Mouse (Mus musculus) C2C12 (cell line): ENCODE results near the gene Itgb2. TPM values are rescaled to one million over a fixed set of nuclear protein-coding genes. Genes with fewer than 3 reads are reported as not detected.

Experiments
- H3K27me3 ChIP-seq: one replicate; pipeline ENCODE4 v1.6.1; 2011; ENCODE audit not compliant: control insufficient read depth, insufficient read depth, insufficient read length
- H3K36me3 ChIP-seq: one replicate; pipeline ENCODE4 v1.6.1; 2011; ENCODE audit not compliant: control insufficient read depth, insufficient read depth
- H3K4me3 ChIP-seq: one replicate; pipeline ENCODE4 v1.5.1; 2011; ENCODE audit warnings: mild to moderate bottlenecking, control low read depth; ENCODE audit not compliant: poor library complexity, insufficient read depth, severe bottlenecking
- H3K79me2 ChIP-seq: one replicate; pipeline ENCODE4 v1.6.1; 2011; ENCODE audit not compliant: control insufficient read depth, insufficient read depth
- H3K79me3 ChIP-seq: one replicate; pipeline ENCODE4 v1.6.1; 2011; ENCODE audit warnings: low read depth, control low read depth
- H3ac ChIP-seq: one replicate; pipeline ENCODE3; 2011; ENCODE audit warnings: low read depth; ENCODE audit not compliant: control insufficient read depth, insufficient read length
- CEBPB ChIP-seq: IDR thresholded peaks from one replicate; pipeline ENCODE4 v1.6.1; 2011; ENCODE audit warnings: low read depth, mild to moderate bottlenecking, control low read depth, moderate library complexity
- CTCF ChIP-seq: IDR thresholded peaks from one replicate; pipeline ENCODE4 v1.5.1; 2011; ENCODE audit not compliant: control insufficient read depth, insufficient read depth, insufficient read length
- FOSL1 ChIP-seq: IDR thresholded peaks from one replicate; pipeline ENCODE4 v1.8.0; 2011; ENCODE audit warnings: mild to moderate bottlenecking, low read length; ENCODE audit not compliant: poor library complexity, insufficient read depth, severe bottlenecking
- MAX ChIP-seq: IDR thresholded peaks from one replicate; pipeline ENCODE4 v1.6.1; 2011; ENCODE audit warnings: mild to moderate bottlenecking, control low read depth
- MYOD1 ChIP-seq: IDR thresholded peaks from one replicate; pipeline ENCODE4 v1.6.1; 2011; ENCODE audit warnings: low read depth; ENCODE audit not compliant: control insufficient read depth, insufficient read length
- MYOG ChIP-seq: IDR thresholded peaks from one replicate; pipeline ENCODE4 v1.6.1; 2011; ENCODE audit not compliant: control insufficient read depth, insufficient read length; ENCODE audit errors: extremely low read depth
- USF1 ChIP-seq: IDR thresholded peaks from one replicate; pipeline ENCODE4 v1.6.1; 2011; ENCODE audit warnings: low read depth, mild to moderate bottlenecking, control low read depth, moderate library complexity
- polyA plus RNA-seq: library from polyadenylated mRNA; unstranded; fragments of >200 nt; fragmentation: generic; extraction: Trizol; gene quantifications from one replicate; pipeline ENCODE4 v1.2.1, GENCODE M21; 2012; ENCODE audit warnings: missing spikeins

The Itgb2 gene
- polyA plus RNA-seq, 1 experiment: 0.47 TPM

- H3K27me3 ChIP-seq: no peaks in the 10 kb centered on the region
- H3K4me3 ChIP-seq: no peak overlapping the region
- peaks cover 34% of the 10 kb centered on the region for H3K79me3 ChIP-seq
- H3K36me3 ChIP-seq: peaks cover 84% of the 10 kb centered on the region
- TF ChIP-seq CEBPB (no peak), MAX (no peak), USF1 (no peak), CTCF (no peak), FOSL1 (no peak), MYOD1 (no peak), MYOG (no peak)
- H3K79me2 ChIP-seq: peaks cover 49% of the 10 kb centered on the region
- H3ac ChIP-seq: no peak overlapping the region
These were observed 23.5 kb upstream of the Itgb2 start for GRCm38 (mm10) chr10:77506526-77506925.

- Histone ChIP-seq H3K79me2 (peaks cover 43% of the 10 kb centered on the region), H3ac (no peak overlapping the region), H3K27me3 (no peaks in the 10 kb centered on the region), H3K36me3 (peaks cover 84% of the 10 kb centered on the region), H3K79me3 (peaks cover 30% of the 10 kb centered on the region), H3K4me3 (no peak overlapping the region)
- TF ChIP-seq MYOD1 (no peak), MYOG (no peak), CEBPB (no peak), USF1 (no peak), CTCF (no peak), MAX (no peak), FOSL1 (no peak)
These were observed 23.0 kb upstream of the Itgb2 start for GRCm38 (mm10) chr10:77506961-77507577.

- H3ac ChIP-seq: no peak overlapping the region
- peaks cover 85% of the 10 kb centered on the region for H3K36me3 ChIP-seq
- H3K4me3 ChIP-seq: no peak overlapping the region
- TF ChIP-seq CTCF: no peak
- no peak for TF ChIP-seq FOSL1
- no peak for TF ChIP-seq MYOD1
- no peak for TF ChIP-seq MAX
- no peak for TF ChIP-seq USF1
- no peak for TF ChIP-seq MYOG
- TF ChIP-seq CEBPB: no peak
- peaks cover 26% of the 10 kb centered on the region for H3K79me3 ChIP-seq
- H3K27me3 ChIP-seq: no peaks in the 10 kb centered on the region
- peaks cover 38% of the 10 kb centered on the region for H3K79me2 ChIP-seq
These were observed 22.3 kb upstream of the Itgb2 start for GRCm38 (mm10) chr10:77507779-77508178.

- TF ChIP-seq CEBPB (no peak), FOSL1 (no peak), MYOG (no peak), MAX (no peak), USF1 (no peak), MYOD1 (no peak), CTCF (no peak)
- Histone ChIP-seq H3K36me3 (peaks cover 88% of the 10 kb centered on the region), H3K79me2 (peaks cover 42% of the 10 kb centered on the region)
These were observed 21.3 kb upstream of the Itgb2 start for GRCm38 (mm10) chr10:77508744-77509143.

GRCm38 (mm10) chr10:77509403-77510187, 20.5 kb upstream of the Itgb2 start:
- Histone ChIP-seq H3K79me2 (peaks cover 50% of the 10 kb centered on the region), H3K4me3 (no peak overlapping the region), H3K79me3 (peaks cover 34% of the 10 kb centered on the region), H3K36me3 (peaks cover 92% of the 10 kb centered on the region), H3ac (no peak overlapping the region), H3K27me3 (no peaks in the 10 kb centered on the region)
- TF ChIP-seq CTCF (peak; percentile 86), FOSL1 (no peak)

More at GRCm38 (mm10) chr10:77508744-77509143, 21.3 kb upstream of the Itgb2 start:
- Histone ChIP-seq H3K27me3 (no peaks in the 10 kb centered on the region), H3K79me3 (peaks cover 25% of the 10 kb centered on the region), H3K4me3 (no peak overlapping the region), H3ac (no peak overlapping the region)
